Mouse (Mus musculus) testis, postnatal 14 days (tissue): Measurements from ENCODE around the gene B3gnt2.

Experiments used
- DNase-seq: peaks from one replicate; pipeline ENCODE4 v3.0.0; 2021; ENCODE audit warnings: low spot score

B3gnt2 gene

DNA sequence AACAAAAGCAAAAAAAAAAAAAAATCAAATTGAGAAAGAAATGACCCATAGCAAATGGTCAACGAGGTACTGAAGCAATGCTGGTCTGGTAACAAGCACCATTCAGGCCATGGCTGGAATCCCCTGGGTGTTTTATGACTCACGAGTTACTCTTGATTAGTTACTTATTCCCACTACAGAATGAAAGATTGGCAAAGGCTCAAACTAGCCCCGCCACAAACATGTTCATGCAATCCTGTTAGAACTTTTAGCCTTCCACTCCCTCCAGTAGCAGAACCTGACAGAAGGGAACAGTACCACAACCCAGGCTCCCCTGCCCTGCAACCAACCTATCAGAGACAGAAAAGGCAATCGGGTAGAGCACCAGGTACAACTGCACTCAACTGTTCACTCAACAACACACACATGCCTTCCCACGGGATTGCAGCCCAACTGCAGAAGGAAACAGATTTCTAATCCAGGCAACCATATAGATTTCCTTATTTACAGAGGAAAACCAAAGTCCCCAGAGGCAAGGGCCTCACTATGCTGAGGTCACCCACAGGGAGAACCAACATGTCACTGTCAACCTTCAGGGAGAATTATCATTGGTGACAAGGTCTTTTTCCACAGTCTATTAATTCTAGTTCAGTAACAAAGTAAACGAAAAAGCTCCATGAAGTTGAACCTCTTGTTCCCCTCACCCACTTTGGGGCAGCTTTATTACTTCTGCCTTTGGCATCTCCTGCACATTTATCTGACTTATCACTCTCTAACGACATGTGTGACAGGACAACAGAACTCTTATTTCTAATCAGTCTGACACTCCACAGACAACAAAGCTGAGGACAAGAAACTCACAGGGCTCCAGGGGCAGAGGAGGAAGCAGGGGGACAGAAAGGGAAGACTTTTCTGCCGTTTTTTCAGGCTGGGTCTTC is 12.8 kb downstream of the B3gnt2 start:
- DNase-seq: no peak

DNA sequence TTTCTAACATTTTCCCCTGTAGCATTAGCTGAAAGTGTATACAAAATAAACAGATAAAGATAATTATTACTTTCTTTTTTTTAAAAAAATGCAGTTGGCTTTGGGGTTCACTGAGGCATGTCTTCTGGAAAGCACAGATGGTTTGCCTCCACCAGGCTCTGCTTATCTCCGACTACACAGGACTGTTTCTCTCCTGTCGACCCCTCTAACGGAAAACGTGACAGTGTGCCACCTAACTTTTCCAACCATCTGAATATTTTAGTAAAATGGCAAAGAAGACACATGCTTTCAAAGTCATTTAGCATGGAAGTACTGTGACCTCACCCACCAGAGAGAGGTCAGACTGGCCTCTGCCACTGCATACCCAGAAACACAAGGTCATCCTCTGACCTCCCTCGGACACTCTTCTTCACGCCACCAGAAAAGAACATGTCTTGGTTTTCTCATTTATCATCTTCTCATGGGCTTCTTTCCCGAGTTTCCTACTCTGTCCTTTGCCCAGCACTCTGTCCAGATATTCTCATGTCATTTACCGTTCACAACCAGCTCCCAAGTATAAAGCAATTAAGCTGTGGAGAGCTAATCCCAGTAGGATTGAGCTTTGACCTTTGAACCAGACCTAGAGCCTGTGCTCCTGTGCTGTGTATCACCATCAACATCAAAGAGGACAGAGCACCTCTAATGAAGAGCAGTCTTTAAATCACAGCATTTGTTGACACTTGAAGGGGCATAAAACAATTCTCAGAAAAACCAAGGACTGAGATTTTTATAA is 13.6 kb downstream of the B3gnt2 start:
- DNase-seq: no peak

- DNase-seq: no peak
Measured at GRCm38 (mm10) chr11:22846093-22846835, 14.5 kb downstream of the B3gnt2 start.

DNA sequence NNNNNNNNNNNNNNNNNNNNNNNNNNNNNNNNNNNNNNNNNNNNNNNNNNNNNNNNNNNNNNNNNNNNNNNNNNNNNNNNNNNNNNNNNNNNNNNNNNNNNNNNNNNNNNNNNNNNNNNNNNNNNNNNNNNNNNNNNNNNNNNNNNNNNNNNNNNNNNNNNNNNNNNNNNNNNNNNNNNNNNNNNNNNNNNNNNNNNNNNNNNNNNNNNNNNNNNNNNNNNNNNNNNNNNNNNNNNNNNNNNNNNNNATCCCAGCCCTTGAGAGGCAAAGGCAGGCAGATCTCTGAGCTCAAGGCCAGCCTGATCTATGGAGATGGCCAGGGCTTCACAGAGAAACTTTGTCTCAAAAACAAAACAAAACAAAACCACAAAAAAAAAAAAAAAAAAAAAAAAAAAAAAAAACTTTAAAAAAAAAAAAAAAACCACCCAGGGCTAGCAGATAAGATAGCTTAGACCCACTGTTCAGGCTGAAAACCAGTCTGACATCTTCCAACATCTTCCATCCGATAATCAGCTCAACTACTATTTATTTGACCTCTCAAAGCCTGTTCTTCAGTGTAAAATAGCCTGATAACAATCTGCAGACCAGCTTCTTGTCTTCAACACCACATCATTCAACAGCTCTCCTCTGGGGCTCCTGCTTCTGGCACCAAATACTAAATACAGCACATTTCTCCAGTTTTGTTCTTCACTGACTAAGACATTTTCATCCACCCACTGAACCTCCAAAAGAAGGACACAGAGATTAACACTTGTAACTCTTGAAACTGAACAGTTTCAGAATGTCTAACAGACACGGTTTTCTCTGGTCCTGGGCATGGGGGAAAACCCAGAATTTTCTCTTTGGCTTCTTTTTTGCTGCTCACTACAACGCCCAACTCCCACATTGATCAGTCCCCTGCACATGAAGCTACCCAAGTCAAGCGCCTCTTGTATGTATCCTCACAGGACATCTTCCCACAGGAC is 15.7 kb downstream of the B3gnt2 start:
- no peak for DNase-seq

GRCm38 (mm10) chr11:22839456-22839855 is 21.3 kb downstream of the B3gnt2 start:
- no peak for DNase-seq

DNA sequence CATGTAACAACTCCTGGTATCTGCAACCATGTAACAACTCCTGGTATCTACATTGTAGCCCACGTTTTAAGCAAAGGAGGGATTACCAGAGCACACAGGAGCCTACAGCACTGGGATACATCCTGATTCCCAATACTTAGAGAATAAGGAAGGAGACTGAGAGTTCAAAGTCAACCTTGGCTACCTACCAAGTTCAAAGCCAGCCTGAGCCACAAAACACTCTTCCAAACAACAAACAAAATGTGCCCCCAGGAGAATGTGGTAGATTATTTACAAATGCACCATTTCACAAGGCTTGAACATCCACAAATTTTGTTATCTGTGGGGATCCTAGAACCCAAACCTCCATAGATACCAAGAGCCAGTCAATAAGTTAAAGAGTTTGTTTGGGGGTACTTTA is 22.4 kb downstream of the B3gnt2 start:
- DNase-seq: no peak

DNA sequence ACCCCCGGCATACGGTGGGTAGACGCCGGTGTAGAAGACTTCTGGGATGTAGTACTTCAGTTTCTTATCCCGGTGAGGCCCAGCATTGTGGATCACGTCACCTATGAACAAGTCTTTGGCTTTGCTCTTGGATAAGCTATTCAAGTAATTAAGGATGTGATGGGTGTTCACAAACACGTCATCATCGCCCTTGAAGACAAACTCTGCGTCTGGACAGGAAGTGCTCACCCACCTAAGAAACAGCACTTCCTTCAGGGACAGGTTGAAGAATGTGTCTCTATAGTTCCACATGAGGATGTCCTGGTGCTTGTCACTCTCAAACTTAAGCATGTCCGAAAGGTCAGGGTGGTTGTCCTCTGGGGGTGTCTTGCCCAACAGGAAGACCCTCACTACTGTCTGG is 24.5 kb downstream of the B3gnt2 start:
- no peak for DNase-seq

DNA sequence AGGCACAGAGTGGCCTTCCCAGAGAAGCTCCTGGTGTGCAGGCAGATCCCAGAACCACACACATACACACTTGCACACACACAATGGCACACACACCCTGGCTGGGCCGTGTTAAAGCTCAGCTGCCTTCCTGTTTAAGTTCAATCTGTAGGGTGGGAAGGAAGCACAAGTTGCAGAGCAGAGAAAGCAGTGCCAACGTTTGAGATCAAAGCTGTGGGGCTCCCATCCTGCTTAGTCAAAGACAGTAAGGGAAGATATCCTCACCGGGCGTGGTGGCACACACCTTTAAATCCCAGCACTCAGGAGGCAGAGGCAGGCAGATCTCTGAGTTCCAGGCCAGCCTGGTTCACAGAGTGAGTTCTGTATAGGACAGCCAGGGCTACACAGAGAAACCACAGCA is 28.2 kb downstream of the B3gnt2 start:
- no peak for DNase-seq

DNA sequence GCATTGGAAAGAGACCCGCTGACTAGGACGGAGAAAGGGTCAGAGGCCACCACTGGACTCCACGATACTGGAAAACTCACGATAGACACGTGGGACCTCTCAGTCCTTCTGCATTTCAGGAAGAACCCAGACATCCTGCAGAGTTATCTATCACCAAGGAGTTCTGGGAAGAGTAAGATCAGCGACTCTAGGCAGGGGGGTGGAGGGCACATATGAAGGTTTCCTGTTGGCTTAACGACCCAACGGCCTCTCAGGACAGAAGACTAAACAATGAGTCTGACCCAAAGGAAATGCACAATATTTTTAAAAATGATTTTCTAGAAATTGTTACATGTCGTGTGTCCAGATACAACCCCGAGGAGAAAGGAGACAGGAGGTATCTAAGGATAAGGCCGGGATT is 28.8 kb downstream of the B3gnt2 start:
- no peak for DNase-seq

- no peak for DNase-seq
Measured at GRCm38 (mm10) chr11:22830684-22831083, 30.1 kb downstream of the B3gnt2 start.

GRCm38 (mm10) chr11:22830179-22830611 is 30.6 kb downstream of the B3gnt2 start:
- DNase-seq: no peak

GRCm38 (mm10) chr11:22828988-22829632 is 31.7 kb downstream of the B3gnt2 start:
- no peak for DNase-seq

DNA sequence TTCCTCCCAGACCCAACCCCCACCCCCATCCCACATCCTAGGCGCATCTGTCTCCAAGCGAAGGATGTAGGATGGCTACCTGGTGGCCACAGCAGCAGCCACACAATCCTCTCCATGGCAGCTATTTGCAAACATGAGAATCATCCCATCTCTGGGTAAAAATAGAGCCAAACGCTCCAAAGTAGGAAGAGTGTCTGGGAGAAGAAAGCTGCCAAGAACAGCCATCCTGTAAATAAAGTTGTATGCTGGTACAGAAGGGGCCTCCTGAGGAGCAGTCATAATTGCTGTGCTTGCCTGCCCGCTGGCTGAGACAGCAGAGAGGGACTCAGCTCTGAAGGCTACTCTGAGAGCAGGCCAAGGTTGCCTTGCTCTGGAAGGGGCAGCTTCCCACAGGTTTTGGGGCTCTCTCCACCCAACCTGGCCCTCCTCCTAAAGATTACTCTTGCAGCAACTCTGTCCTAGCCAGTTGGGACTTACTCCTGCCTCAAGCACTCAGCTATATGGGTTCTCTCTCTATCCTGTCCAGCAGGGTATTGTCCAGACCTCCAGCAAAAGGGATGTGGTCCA is 33.2 kb downstream of the B3gnt2 start:
- DNase-seq: no peak

DNA sequence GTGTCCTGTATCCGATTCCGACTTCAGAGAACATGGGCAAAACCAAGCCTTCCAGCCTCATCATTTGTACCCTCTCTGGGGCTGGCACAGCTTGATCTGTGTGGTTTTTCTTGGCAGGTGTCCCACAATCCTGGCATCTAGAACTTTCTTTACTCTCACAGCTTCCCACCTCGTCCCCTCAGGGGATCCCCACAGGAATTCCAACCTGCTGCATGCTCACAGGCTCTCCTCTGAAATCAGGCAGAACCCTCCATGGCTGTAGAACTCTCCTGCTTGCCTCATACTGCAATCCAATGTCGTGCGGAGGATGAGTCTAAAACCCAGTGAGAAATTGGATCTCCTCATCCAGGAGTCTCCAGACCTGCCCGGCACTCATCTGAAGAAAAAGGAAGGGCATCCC is 34.1 kb downstream of the B3gnt2 start:
- no peak for DNase-seq

DNA sequence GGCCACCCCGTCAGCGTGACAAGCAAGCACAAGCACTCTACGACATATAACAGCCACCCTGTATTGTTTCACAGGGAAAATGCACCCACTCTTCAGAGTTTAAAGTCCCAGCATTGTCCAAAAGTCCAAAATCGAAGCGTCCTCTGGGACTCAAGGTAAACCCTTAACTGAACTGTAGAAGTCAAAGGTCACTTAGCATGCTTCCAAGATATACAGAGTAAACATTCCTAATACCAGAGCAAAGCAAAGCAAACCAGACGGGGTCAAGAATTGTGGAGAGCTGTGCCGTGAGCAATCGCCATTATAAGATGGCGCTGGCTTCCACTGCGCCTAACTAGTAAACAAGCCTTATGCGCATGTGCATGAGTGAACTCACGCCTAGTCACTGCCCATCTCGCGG is 34.7 kb downstream of the B3gnt2 start:
- DNase-seq: no peak

DNA sequence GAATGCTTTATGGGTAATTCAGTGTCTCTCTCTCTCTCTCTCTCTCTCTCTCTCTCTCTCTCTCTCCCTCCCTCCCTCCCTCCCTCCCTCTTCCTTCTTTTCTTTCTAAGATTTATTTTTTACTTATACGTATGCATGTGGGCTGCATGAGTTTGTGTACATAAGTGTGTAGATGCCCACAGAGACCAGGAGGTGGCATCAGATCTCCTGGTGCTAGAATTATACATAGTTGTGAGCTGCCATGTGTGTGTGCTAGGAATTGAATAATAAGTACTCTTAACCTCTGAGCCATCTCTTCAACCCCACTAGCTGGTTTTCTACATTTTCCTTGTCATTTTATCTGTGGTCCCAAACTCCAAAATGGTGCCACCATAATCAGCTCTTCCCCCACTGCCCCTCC is 35.2 kb downstream of the B3gnt2 start:
- DNase-seq: no peak

DNA sequence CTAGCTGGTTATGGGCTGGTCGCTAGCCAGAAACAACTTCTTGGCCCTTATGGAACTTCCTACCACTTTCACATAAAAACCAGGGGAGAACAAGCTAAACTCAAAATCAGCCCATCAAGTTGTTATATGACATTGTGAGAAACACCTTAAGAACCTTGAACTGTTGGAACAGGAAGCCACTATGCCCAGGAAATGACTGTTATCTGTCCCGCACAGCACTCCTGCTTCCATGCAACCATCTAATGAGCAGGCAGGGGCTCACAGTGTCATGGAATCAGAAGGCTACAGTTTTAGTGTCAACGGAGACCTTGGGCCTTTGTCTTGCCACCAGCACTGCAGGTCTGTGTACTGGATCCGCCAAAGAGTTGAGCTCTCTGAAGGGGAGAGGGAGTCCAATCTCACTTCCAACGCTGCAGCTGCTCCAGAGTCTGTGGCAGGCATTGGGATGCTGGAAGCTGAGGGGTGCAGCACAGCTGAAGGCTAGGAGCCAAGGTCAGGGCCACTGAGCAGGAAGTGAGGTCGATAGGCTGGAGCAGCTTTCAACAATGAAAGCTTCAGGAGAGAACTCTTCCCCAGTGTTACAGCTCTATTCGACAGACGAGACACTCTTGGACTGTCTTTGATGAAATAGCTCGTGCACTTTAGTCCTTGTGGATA is 36.6 kb downstream of the B3gnt2 start:
- no peak for DNase-seq

DNA sequence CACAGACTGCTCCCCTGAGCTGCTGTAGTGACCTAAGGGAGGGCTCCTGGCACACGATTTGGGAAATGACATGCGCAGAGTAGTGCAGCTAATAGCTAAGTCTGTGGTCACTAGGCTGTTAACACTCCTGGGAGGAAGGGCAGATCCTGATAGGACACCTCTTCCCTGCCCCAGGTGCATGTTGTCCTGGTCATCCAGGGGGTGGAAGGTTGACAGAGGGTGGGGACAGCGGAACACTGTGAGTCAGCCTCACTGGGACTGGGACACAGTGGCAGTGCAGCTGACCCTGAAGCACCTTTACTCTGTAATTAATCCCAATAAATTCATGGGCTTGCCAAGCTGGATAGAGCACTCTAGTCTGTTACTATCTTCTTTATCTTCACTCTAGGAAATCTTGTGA is 39.5 kb downstream of the B3gnt2 start:
- DNase-seq: no peak

DNA sequence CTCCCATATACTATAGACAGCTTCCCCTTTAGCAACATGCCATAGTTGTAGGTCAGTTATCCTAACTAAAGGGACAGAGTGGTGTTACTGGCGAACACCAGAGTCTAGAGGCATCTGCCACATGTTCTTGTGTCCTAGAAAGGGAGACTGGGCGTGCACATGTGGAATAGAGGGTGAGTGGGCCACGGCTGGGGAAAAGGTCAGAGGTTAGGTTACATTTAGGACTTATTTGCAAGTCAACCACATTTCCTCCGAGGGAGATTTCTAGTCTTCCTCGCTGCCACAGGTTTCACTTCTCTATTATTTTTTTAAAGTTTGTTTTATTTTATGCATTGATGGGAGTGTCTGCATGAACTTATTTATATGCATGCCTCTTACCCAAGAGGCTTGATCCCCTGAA is 42.4 kb downstream of the B3gnt2 start:
- DNase-seq: no peak

- no peak for DNase-seq
Measured at GRCm38 (mm10) chr11:22815877-22816276, 44.9 kb downstream of the B3gnt2 start.
